Mouse (Mus musculus): ENCODE measurements around the gene Gm44503.

Gm44503 gene

GRCm38 (mm10) chr9:72972984-72973383 lies 14.3 kb downstream of the Gm44503 start:
- DNase-seq (ENCODE audit: low spot score in 2 of 2): no peak

- DNase-seq (ENCODE audit: low spot score in 2 of 2): no peak
These were observed 16.1 kb downstream of the Gm44503 start for GRCm38 (mm10) chr9:72974734-72975133.

GRCm38 (mm10) chr9:72975242-72975641 lies 16.6 kb downstream of the Gm44503 start:
- DNase-seq (ENCODE audit: low spot score in 2 of 2): no peak

GRCm38 (mm10) chr9:72983066-72983465 lies 24.4 kb downstream of the Gm44503 start:
- no peak for DNase-seq (ENCODE audit: low spot score in 2 of 2)

- DNase-seq (ENCODE audit: low spot score in 2 of 2): peak; percentile 97 to 98
These were observed 26.9 kb downstream of the Gm44503 start, which contains the start of the genes Ccpg1os and Ccpg1 for GRCm38 (mm10) chr9:72985250-72986220. Ccpg1os (minus strand) TSS chr9:72985382. Ccpg1 (plus strand) TSS chr9:72985429.

GRCm38 (mm10) chr9:72987703-72988102 lies 29.1 kb downstream of the Gm44503 start:
- DNase-seq (ENCODE audit: low spot score in 2 of 2): no peak

- no peak for DNase-seq (ENCODE audit: low spot score in 2 of 2)
These were observed 30.1 kb downstream of the Gm44503 start for GRCm38 (mm10) chr9:72988706-72989105.

GRCm38 (mm10) chr9:72991420-72991819 lies 32.8 kb downstream of the Gm44503 start:
- DNase-seq (ENCODE audit: low spot score in 2 of 2): no peak

GRCm38 (mm10) chr9:72992576-72992975 lies 33.9 kb downstream of the Gm44503 start:
- no peak for DNase-seq (ENCODE audit: low spot score in 2 of 2)

GRCm38 (mm10) chr9:72996167-72996566 lies 37.5 kb downstream of the Gm44503 start:
- no peak for DNase-seq (ENCODE audit: low spot score in 2 of 2)

- DNase-seq (ENCODE audit: low spot score in 2 of 2): no peak
These were observed 38.2 kb downstream of the Gm44503 start for GRCm38 (mm10) chr9:72996806-72997205.

GRCm38 (mm10) chr9:73000487-73000886 lies 41.8 kb downstream of the Gm44503 start:
- no peak for DNase-seq (ENCODE audit: low spot score in 2 of 2)

GRCm38 (mm10) chr9:73001314-73002011 lies 42.8 kb downstream of the Gm44503 start:
- no peak for DNase-seq (ENCODE audit: low spot score in 2 of 2)

- no peak for DNase-seq (ENCODE audit: low spot score in 2 of 2)
These were observed 43.5 kb downstream of the Gm44503 start for GRCm38 (mm10) chr9:73002177-73002576.

GRCm38 (mm10) chr9:73004076-73004475 lies 45.4 kb downstream of the Gm44503 start:
- DNase-seq (ENCODE audit: low spot score in 2 of 2): no peak

- no peak for DNase-seq (ENCODE audit: low spot score in 2 of 2)
These were observed 46.5 kb downstream of the Gm44503 start for GRCm38 (mm10) chr9:73005106-73005505.

- DNase-seq (ENCODE audit: low spot score in 2 of 2): no peak
These were observed 47.5 kb downstream of the Gm44503 start for GRCm38 (mm10) chr9:73006175-73006574.

- DNase-seq (ENCODE audit: low spot score in 2 of 2): no peak
These were observed 49.7 kb downstream of the Gm44503 start for GRCm38 (mm10) chr9:73008384-73008783.

- DNase-seq (ENCODE audit: low spot score in 2 of 2): no peak
These were observed 54.0 kb downstream of the Gm44503 start for GRCm38 (mm10) chr9:73012629-73013028.

GRCm38 (mm10) chr9:73014724-73015123 lies 56.1 kb downstream of the Gm44503 start:
- peak in 1 of 2 experiments; percentile 16 for DNase-seq (ENCODE audit: low spot score in 2 of 2)

- DNase-seq (ENCODE audit: low spot score in 2 of 2): no peak
These were observed 61.2 kb downstream of the Gm44503 start for GRCm38 (mm10) chr9:73019841-73020240.

GRCm38 (mm10) chr9:73020566-73021097 lies 62.0 kb downstream of the Gm44503 start:
- no peak for DNase-seq (ENCODE audit: low spot score in 2 of 2)
